Mouse (Mus musculus): Measurements from ENCODE around the gene Slc16a13. TPM values are rescaled to one million over a fixed set of nuclear protein-coding genes. Genes with fewer than 3 reads are reported as not detected.

Slc16a13 gene
- total RNA-seq (2021) = under 1 TPM; 0.10 to 0.88 TPM
- long read RNA-seq, experiment 1, partial matches to known transcripts = 0 of 1 reads
- long read RNA-seq, experiment 1, other reads (novel, unspliced or antisense) = 0 of 1 reads
- long read RNA-seq, experiment 2, partial matches to known transcripts = 1 of 2 reads
- long read RNA-seq, experiment 2, other reads (novel, unspliced or antisense) = 0 of 2 reads

GRCm38 (mm10) chr11:70220731-70221602 is at the start of gene Slc16a13:
Gene Slc16a13, minus strand, starts transcription at chr11:70221064.
- peak; percentile 87 for DNase-seq

- DNase-seq = no peak
Observed at GRCm38 (mm10) chr11:70266405-70266804, 45.5 kb upstream of the Slc16a13 start.

DNA sequence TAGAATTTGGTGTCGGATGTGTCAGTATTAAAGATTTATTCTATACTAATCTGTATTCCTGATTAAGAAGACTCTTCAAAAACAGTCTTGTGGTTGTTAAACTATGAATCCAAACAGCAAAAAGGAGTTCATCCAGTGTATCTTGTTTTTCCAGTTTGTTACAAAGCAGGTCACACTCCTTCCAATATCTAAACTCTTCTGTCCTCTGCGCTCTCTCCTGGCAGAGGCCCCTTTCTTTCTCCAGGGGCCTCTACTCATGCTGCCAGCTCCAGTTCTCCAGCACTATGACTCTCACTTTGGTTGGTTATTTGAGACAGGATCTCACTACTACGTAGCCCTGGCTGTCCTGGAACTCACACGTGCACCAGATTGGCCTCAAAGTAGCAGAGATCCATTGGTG is 45.0 kb upstream of the Slc16a13 start:
- no peak for DNase-seq

DNA sequence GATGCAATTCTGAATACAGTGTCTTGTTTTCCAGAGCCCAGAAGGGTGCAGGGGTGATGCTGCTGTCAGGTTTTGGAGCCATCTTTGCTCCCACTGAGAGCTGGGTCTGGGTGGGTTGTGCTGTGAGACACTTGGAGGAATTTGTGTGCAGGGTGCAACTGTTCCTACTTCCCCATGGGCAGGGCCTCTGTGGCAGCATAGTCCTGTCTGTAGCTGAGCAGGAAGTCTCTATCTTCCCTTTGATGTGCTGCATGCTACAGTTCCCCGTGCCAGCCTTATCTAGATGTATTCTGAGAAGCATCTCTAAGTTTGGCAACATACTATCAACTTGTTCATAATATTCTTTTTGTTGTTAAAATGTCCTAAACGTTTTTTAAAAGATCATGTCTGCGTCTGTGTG is 44.4 kb upstream of the Slc16a13 start:
- DNase-seq = no peak

DNA sequence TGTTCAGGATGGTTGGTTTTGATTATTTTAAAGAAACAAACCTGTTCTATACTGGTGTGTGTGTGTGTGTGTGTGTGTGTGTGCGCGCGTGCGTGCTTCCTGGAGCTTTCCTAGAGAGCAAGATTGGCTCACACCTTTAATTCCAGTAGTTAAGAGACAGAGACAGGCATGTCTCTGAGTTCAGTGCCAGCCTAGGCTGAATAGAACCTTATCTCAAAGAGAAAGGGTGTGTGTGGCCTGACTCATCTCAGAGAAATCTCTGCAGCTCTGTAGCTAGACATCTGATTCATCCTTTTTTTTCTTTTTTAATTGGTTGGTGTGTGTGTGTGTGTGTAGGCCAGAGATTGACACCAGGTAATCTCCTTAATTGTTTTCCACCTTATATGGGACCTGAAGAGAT is 38.2 kb upstream of the Slc16a13 start:
- no peak for DNase-seq

DNA sequence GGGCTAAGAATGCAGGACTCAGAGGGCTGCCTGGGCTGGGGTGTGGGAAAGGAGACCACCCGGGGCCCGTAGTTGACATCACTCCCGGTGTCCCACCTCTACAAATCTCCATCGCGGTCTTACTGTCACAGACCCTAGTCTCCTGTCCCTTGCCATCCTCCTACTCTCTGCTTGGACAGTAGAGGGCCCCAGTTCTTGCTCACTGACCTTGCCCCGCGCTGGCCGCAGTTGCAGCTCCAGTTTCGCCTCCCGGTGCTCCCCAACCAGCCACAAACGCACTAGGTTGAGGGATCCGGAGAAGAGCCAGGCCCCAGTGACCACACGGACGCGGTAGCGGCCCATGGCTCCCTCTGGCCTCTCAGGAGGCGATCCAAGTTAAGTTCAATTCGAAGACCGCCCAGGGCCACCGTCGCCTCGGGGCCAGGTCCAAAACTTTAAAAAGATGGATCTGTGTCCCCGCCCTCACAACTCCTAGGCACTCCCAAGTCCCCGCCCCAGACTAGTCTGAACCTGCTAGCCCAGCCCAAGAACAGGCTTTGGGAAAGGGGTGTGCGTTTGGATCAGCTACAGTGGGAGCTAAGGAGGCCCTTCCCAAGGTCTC is 34.2 kb upstream of the Slc16a13 start, which contains the start of gene Alox12:
Gene Alox12 (minus strand): TSS at position 423 of the 601 bp plus-strand sequence.
- peak; percentile 48 for DNase-seq

- DNase-seq = no peak
Observed at GRCm38 (mm10) chr11:70254337-70254736, 33.5 kb upstream of the Slc16a13 start.

DNA sequence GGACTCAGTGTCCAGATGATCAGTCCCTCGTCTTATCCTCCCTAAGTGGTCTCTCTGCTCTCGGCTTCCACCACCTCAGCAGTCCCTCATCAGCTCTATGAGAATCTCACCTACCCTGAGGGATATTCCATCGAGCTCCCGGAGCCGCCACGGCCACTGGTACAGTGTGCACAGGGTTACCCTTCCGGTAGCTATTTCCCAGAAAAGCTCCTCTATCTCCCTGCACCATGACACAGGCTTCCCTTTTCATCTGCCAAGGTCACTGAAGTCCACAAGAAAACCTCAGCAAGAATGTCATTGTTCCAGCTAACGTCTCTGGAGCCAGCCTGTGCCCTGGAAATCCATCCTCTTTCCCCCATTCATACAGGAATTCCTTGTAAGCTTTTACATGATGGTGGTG is 31.0 kb upstream of the Slc16a13 start:
- DNase-seq = no peak

- no peak for DNase-seq
Observed at GRCm38 (mm10) chr11:70250150-70250549, 29.3 kb upstream of the Slc16a13 start.

DNA sequence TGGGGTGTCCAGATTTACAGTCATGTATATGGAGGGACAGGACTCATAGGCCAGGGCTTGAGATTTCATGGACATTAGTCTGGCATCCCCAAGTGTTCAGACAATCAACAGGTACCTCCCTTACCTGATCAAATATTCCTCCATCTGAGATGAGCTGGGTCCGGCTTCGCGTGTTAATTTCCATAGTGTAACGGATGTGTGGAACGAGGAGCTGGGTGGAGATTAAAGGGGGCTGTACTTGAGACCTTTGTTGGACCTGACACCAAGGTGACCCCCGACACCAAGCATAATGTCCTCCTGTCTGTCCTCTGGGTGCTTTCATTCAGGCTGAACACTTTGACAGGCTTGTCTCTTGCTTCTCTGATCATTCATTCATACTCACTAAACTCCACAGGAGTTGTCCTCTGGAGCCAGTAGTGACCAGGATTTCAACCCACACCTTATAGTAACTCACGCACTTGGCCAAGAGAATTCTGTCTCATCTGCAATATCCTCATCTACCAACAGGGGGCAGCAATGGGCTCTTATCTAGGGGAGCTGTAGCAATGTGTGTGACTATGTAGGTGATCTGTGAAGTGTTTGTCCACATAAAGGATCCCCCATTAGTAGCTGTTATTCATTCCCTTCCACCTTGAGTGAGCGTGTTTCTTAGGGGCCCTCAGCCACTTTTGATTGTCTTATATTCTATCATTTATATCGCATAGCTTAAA is 26.4 kb upstream of the Slc16a13 start:
- DNase-seq = no peak

- no peak for DNase-seq
Observed at GRCm38 (mm10) chr11:70242591-70242990, 21.7 kb upstream of the Slc16a13 start.

DNA sequence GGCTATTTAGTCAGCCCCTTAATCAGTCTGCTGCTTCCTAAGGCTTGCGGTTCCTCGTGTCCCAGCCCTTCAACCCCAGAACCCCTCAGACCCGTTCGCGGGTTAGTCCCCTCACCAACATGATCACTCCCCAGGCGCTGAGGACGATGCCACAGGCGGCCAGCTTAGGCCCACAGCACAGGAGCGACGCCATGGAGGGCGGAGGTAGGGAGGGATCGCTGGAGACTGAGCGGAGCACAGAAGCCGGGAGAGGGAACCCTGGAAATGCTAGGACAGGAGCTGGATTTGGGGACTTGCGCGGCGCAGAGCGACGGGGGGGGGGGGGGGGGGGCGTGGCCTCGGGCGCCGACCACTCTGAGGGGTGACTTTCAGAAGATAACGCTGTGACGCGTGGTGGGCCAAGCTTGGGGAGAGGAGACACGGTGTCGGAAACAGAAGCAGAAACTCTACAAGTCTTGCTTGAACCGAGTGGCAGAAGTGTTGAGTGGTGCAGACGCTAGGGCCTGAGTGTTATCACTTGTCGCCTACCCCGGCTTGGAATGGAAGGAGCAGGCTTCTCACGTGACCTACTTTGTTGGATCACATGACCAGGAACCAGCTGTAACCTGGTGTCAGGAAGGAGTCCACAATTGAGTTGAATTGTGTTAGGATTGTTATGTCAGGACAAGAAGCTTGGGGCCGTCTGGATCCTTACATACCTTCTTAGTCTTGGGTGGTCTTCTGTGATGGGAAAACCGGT is 18.8 kb upstream of the Slc16a13 start, which contains the start of the genes Gm21988 and Rnasek:
Gene Gm21988 (minus strand): TSS at position 290 of the 739 bp plus-strand sequence.
Gene Rnasek (minus strand): TSS at position 302 of the 739 bp plus-strand sequence.
- peak; percentile 71 for DNase-seq

DNA sequence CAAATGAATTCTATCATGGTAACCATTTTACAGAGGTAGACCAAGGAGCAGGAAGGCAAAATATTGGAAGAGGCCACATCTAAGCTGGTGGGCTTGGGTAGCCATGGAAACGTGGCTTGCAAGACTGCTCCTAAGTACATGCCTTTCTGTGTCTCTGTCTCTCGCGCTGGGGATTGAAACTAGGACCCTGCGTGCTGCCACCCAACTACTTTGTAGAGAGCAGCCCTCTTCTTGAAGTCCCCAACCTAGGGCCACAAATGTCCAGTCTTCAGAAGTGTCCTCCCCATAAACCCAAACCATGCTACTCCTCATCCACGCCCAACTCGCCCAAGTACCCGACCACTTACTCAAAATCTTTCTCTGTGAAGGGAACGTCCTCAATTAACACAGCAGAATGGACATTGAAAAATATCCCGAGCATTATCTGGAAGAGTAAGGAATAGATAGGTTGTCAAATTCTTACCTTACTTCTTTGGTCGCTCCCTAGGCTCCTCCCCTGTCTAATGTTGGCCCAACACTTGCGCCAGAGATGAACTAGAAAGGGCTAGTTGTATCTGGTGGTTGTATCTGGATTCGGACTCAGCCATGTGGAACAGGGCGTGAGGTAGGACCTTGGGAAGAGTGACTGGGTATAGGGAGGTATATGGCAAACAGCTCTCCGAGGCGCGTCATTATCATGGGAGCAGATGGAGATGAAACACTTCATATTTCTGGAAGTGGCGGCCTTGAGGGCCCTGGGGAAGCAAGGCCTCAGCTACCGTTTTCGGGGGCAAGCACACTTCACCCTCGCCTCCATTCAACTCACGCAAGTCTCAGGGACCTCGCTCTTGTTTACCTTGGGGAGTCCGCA is 18.0 kb upstream of the Slc16a13 start:
- no peak for DNase-seq

DNA sequence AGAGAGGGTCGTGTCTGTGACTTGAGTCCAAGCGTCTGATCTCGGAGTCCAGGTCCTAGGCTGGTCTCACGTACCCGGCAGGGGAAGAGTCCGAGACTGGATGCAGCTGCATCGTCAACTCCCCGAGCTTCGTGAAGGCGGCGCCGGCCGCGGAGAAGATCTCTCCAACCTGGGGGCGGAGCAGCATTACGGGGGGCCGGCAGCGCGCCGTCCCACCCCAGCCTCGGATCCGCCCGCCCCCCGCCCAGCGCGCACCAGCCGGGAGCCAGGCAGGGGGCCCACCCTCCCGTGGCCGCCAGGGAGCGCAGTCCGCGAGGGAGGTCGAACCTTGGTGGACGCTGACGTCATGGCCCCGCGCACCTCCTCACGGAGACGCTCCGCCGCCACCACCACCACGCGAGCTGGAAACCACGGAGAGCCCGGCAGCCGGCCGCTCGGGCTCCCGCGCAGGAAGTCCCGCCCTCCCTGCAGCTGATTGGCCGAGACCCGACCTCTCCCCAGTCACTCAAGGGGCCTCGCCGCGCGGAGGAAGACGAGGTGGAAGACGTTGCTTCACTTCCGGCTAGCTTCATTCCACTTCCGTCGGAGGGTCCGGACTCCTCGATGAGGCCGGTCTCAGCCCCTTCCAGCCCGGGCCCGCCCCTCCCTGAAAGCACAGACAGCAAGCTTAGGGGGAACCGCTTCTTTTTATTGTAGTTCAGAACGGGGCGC is 16.7 kb upstream of the Slc16a13 start, which contains the start of gene 0610010K14Rik:
Gene 0610010K14Rik (minus strand): TSS at position 458 of the 711 bp plus-strand sequence.
- DNase-seq = peak; percentile 98

GRCm38 (mm10) chr11:70236717-70237116 is 15.9 kb upstream of the Slc16a13 start:
- DNase-seq = no peak

- DNase-seq = no peak
Observed at GRCm38 (mm10) chr11:70235254-70235900, 14.5 kb upstream of the Slc16a13 start.

DNA sequence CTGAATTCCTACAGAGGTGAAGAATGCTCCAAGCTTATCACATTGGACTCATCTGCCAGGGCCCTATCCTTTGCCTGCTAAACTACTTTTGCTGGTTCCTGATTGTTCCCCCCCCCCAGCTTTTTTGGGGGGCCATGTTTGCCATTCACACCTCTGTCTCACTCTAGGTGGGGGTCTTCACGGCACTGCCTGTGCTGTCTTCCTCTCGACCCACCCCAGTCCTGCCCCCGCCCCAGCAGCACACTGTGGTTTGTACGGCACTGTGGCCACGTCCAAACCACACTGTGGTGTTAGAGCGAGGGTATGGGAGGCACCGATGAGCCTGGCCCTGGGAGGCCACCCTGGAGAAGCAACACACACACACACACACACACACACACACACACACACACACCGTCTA is 13.6 kb upstream of the Slc16a13 start:
- DNase-seq = no peak

DNA sequence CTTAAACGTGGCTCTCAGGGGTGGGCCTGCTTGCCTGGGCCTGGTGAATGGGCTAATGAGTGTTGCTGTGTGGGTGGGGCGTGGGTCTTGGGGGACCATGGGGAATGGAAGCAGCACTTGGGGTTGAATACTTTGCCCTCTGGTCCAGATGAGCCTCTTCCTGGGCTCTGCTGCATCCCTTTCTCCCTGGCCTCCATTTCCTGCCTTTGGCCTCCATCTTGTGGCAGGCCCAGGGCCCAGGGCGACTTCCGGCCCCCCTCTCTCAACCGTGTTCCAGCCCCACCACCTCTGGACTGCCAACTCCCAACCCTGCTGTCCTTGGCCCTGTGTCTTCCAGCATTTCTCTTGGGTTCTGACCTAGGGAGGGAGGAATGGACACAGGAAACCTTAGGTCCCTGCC is 13.2 kb upstream of the Slc16a13 start:
- DNase-seq = peak; percentile 66

DNA sequence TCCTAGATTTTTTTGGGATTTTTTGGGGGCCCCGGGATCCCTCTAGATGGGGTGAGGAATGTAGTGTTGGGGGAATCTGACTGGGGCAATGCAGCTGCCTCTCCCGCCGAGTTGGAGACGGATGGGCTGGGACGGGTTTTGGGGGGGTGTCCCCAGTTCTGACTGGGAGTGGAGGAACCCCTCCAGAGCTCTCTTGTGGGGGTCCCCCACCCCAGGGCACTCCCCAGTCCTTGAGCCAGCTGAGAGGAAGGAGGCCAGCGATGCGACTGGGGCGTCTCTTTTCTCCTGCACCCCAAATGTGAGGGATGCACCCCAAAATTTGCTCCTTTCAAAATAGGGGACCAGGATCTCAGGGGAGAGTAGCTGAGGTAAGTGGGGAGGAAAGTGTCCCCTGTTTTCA is 12.2 kb upstream of the Slc16a13 start:
- DNase-seq = no peak

Measured in gastrocnemius, postnatal 25 days (tissue).